Mouse (Mus musculus): ENCODE measurements around the gene Abi2.

DNA sequence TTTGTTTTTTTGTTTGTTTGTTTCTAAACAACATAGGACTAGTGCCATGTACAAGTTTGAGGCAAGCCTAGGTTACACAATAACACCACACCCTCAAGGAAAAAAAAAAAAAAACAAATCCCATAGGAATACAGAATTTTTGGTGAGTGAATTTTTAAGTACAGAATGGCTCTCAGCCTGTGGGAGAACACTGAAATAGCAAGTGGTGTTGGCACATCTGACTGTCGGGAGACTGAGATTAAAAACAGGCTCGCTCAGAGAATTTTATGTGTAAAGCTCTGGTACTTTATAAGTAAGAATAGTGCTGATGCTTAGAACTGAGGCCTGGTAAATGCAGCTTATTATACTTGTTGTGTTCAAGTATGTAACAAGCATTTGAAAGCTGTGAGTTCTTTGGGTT is 60.1 kb downstream of the Abi2 start:
- TF ChIP-seq POLR2A (IDR thresholded peaks at IDR 0.05; ENCODE audit: extremely low read depth, insufficient read depth, low read length) (no peak), CTCF (IDR thresholded peaks at IDR 0.05; ENCODE audit: extremely low read depth, insufficient read depth, low read length) (no peak)
